Mouse (Mus musculus): Measurements from ENCODE around the gene Med7.
"Not testable (repeated sequence)": the region's sequence is repeated elsewhere in the genome, so short reads cannot be mapped to it uniquely, and the experiment has no call there.

Gene Med7

GRCm38 (mm10) chr11:46436760-46437458 lies at the start of gene Med7:
TSS of gene Med7 (plus strand) at chr11:46436925.
- DNase-seq (ENCODE audit: low spot score), result peak; percentile 93

GRCm38 (mm10) chr11:46387061-46387460 lies 49.7 kb upstream of the Med7 start:
- no peak for DNase-seq (ENCODE audit: low spot score)

- DNase-seq (ENCODE audit: low spot score), result no peak
Observed at GRCm38 (mm10) chr11:46388438-46388837, 48.3 kb upstream of the Med7 start.

GRCm38 (mm10) chr11:46389336-46390117 lies 47.2 kb upstream of the Med7 start, which contains the start of gene Itk:
TSS of gene Itk (minus strand) at chr11:46389515.
- DNase-seq (ENCODE audit: low spot score), result no peak

DNA sequence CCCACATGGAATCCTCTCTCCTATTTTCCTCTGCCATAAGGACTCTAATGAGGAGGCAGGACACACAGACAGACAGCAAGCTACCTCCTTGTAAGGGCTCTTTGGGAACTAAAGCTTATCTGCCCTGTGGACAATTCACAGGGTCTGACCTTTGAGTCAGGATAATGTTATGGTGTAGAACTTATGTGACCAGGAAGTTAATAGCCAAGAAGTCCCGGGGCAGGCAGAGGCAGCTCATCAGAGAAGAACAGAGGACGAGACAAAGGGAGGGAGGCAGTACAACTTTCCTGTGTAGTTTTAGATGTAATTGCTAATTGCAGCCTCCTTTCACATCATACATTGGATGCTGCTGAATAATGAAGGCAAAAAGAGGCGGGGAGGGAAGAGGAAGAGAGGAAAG lies 46.1 kb upstream of the Med7 start:
- DNase-seq (ENCODE audit: low spot score), result no peak

- no peak for DNase-seq (ENCODE audit: low spot score)
Observed at GRCm38 (mm10) chr11:46392890-46393289, 43.8 kb upstream of the Med7 start.

- DNase-seq (ENCODE audit: low spot score), result no peak
Observed at GRCm38 (mm10) chr11:46393413-46393812, 43.3 kb upstream of the Med7 start.

- no peak for DNase-seq (ENCODE audit: low spot score)
Observed at GRCm38 (mm10) chr11:46395088-46395487, 41.6 kb upstream of the Med7 start.

- no peak for DNase-seq (ENCODE audit: low spot score)
Observed at GRCm38 (mm10) chr11:46395698-46396097, 41.0 kb upstream of the Med7 start.

GRCm38 (mm10) chr11:46396167-46396859 lies 40.4 kb upstream of the Med7 start, which contains the start of gene Fam71b:
TSS of gene Fam71b (plus strand) at chr11:46396559.
- no peak for DNase-seq (ENCODE audit: low spot score)

GRCm38 (mm10) chr11:46396860-46397179 lies 39.9 kb upstream of the Med7 start:
- DNase-seq (ENCODE audit: low spot score), result no peak

DNA sequence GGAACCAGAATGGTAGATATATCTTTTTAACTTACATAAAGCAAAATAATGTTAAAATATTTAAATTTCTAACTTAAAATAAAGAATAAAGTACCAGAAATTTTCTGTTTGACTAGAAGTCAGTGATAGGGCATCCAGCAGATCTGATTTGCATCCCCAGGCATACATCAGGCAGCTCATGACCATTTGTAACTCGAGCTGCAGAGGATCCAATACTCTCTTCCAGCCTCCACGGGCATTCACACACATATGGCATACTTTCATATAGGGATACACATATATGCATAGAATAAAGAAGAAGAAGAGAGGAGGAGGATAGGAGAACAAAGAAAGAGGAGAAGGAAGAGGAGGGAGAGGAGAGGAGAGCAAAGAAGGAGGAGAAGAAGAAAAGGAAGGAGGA lies 38.8 kb upstream of the Med7 start:
- DNase-seq (ENCODE audit: low spot score), result no peak

DNA sequence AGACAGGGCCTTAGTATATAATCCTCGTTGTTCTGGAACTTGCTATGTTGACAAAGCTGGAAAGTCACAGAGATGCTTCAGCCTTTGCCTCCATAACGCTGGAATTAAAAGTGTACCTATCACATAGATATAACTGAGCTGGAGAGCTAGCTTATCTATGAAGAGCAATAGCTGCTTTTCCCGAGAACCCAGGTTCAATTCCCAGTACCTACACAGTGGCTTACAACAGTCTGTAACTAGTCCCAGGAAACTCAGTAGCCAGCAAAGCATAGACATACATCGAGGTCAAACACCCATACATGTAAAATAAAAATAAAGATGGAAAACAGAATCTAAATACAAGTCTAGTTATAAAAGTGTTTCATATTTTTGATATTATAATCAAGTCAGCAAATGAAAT lies 38.3 kb upstream of the Med7 start:
- DNase-seq (ENCODE audit: low spot score), result no peak

DNA sequence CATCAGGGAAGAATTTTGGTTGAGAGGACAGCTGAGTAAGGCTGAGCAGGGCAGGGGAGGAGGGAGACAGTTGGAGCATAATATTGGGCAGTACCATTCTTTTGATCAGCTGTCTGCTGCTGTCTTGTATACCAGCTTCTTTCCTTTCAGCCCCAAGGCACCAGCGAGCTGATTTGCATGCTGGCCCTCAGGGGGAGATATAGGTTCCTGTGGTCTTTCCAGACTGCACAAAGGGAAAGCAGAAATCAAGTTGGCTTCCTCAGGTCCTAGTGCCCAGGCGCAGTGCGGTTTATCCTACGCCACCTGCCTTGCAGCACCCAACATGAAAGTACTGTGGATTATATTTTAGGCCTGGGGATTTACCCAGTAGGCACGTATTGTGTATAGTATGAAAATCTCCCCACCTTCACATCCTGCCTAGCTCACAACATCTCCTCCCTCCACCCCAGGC lies 37.8 kb upstream of the Med7 start:
- no peak for DNase-seq (ENCODE audit: low spot score)

- no peak for DNase-seq (ENCODE audit: low spot score)
Observed at GRCm38 (mm10) chr11:46401555-46401954, 35.2 kb upstream of the Med7 start.

DNA sequence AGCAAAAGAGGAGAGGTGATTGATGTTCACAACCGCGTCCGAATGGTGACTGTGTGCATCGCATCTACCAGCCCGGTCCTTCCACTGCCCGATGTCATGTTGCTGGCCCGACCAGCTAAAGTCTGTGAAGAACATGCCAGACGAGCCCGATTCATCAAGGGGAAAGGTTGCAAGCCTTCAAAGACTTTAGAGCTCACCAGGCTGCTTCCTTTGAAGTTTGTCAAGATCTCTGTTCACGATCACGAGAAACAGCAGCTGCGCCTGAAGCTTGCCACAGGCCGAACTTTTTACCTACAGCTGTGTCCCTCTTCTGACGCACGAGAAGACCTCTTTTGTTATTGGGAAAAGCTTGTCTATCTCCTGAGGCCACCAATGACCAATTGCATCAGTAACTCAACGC lies 31.7 kb upstream of the Med7 start:
- DNase-seq (ENCODE audit: low spot score), result no peak

DNA sequence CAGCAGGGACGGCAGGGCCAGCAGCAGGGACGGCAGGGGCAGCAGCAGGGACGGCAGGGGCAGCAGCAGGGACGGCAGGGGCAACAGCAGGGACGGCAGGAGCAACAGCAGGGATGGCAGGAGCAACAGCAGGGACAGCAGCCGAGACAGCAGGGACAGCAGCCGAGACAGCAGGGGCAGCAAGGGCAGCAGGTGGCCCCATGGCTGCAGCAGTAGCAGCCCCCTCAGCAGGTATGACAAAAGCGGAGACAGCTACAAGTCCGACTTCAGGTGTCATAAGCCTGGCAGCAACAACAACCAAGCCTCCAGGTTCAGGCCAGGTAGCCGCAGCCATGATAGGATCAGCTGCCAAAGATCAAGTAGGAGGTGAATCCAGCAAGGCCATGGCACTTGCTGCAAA lies 30.0 kb upstream of the Med7 start:
- no peak for DNase-seq (ENCODE audit: low spot score)

DNA sequence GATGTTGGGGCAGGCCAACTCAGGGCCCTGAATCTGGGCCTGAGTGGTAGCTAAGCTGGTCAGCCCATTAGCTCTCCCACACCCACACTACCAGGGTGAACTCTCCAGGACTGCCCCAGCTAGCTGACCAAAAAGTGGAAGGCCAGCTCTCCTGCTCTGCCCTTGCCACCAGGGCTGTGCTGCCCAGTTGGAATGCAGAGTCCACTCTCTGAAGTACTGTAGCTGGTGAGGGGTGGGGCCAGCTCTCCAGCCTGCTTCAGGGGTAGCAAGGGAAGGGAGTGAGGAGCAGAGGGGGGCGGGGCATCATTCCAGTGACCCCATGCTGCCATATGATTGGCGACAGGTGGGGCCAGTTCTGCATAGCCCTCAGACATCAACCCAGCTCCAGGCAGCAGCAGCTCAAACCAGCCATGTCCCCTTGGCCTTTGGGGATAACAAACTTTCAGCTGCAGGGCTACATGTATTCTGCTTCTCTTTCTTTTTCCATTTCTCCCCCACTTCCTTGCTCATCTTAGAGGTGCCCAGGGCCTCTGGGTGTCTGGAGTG lies 26.6 kb upstream of the Med7 start:
- no peak for DNase-seq (ENCODE audit: low spot score)

- DNase-seq (ENCODE audit: low spot score), result peak; percentile 21
Observed at GRCm38 (mm10) chr11:46418438-46418837, 18.3 kb upstream of the Med7 start.

DNA sequence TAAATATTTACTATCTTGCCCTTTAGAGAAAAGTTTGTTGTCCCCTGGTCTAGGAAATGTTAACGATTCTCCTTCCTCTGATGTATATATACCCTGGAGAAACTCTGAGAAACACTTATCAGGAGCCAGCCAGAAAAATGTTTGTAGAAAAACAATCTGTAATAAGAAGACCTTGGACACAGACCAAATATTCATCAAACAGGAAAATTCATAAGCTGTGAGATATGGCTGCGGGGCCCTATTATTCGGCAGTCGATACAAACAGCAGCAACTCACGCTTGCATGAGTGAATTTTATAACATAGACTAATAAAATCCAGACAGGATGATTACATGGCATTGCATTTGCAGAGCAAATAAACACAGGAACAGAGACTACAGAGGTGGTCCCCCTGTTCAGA lies 17.9 kb upstream of the Med7 start:
- DNase-seq (ENCODE audit: low spot score), result no peak

GRCm38 (mm10) chr11:46421086-46421888 lies 15.4 kb upstream of the Med7 start:
- DNase-seq (ENCODE audit: low spot score), result no peak

GRCm38 (mm10) chr11:46428131-46428530 lies 8.6 kb upstream of the Med7 start:
- DNase-seq (ENCODE audit: low spot score), result not testable (repeated sequence)
